Mouse (Mus musculus): ENCODE measurements around the gene Lrrc57. TPM values are rescaled to one million over a fixed set of nuclear protein-coding genes. Genes with fewer than 3 reads are reported as not detected.
A peak's percentile ranks its signal among the peaks of the same experiment; 100 is the strongest.
"Not testable (repeated sequence)": the region's sequence is repeated elsewhere in the genome, so short reads cannot be mapped to it uniquely, and the experiment has no call there.

Lrrc57 gene
- total RNA-seq, 2 experiments from 2014 or later, result 32.3 to 34.4 TPM

GRCm38 (mm10) chr2:120599506-120599905, 9.8 kb downstream of the Lrrc57 start:
- DNase-seq, result no peak

DNA sequence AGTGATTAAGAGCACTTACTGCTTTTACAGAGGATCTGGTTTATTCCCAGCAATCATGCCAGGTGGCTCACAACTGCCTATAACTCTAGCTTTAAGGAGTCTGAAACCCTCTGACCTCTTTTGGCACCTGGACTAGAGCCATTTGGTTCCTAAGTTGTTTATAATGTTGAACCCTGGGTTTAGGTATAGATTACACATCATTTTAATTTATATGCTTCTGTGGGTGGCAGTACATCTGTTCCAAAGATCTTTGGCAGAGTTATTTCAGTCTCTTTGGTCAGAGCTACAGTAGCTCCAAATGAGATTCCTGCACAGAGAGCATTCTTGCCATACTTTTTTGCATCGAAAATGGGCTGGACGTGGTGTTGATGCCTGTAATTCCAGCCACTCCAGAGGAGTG, 11.6 kb downstream of the Lrrc57 start:
- no peak for DNase-seq

DNA sequence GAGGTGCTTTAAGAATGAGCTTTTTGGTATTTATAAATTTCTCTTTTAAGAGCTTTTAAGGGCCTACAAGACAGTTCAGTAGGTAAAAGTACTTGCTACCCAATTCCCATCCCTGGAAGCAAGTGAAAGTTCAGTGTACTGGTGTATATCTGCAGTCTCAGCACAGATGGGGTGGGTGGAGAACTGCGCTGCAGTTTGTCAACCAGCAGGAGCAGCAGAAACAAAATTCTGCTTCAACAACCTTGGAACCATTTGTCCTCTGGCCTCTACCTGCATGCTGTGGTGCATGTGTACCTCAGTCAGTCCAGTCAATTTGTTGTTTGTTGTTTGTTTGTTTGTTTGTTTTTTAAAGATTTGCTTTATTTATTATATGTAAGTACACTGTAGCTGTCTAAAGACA, 17.1 kb downstream of the Lrrc57 start:
- DNase-seq, result no peak

GRCm38 (mm10) chr2:120589759-120590158, 19.6 kb downstream of the Lrrc57 start:
- peak in 1 of 2 experiments; percentile 15 for DNase-seq

GRCm38 (mm10) chr2:120578286-120578685, 31.0 kb downstream of the Lrrc57 start:
- no peak for DNase-seq

GRCm38 (mm10) chr2:120577799-120578198, 31.5 kb downstream of the Lrrc57 start:
- DNase-seq, result no peak

GRCm38 (mm10) chr2:120575978-120576377, 33.3 kb downstream of the Lrrc57 start:
- no peak for DNase-seq

DNA sequence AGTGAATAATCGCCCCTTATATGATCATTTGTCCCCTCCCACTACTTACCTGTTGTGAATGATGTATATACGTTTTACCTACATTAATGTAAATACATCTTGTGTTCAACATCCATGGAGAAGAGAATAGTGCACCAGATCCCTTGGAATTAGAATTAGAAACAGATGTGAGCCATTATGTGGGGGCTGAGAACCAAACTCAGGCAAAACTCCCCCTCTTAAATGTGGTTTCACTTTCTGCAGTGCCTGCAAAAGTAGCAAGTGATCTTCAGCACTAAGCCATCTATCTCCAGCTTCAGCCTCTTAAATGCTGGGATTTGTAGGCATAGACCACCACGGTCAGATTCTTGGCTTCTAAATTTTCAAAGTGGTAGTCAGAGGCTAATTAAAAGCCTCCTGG, 34.2 kb downstream of the Lrrc57 start:
- no peak for DNase-seq

DNA sequence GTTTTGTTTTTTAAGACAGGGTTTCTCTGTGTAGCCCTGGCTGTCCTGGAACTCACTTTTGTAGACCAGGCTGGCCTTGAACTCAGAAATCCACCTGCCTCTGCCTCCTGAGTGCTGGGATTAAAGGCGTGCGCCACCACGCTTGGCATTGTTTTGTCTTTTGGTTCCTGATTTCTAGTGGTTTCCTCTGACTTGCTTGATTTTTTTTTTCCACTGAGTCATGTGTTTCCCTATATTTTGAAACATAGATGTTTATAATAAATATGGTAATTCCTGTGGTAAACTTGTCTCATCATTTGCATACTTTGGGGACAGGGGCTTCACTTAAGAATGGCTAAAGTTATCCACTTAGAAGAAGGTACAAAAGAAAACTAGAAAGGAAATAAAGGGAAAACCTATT, 37.2 kb downstream of the Lrrc57 start:
- DNase-seq, result not testable (repeated sequence)

- DNase-seq, result no peak
Measured at GRCm38 (mm10) chr2:120571081-120571480, 38.2 kb downstream of the Lrrc57 start.

DNA sequence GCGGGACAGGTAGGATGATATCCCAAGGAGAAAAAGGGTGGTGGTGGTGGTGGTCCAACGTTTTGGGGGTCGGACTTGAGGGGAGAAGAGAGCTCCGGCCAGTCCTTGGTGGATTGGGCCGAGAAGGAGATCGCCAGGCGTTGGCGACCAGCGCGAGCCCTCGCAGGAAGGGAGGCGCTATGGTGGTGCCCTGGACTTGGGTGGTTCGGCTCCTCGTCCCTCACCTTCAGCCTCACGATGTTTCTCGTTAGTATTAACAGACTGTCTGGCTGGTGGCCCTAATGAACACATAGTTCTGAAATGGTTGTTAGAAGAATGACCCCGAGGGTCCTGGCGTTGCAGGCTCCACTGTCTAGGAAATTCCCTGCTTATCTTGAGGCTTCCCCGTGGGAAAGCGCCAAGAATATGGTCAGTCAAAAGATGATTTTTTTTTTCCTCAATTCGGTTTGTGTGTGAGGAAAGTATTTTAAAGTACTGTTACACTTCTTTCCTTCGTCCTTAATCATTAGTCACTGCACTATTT, 41.5 kb downstream of the Lrrc57 start:
- DNase-seq, result no peak

GRCm38 (mm10) chr2:120566886-120567797, 42.2 kb downstream of the Lrrc57 start, which contains the start of gene Snap23:
TSS of gene Snap23 (plus strand) at chr2:120567671.
- peak; percentile 94 to 95 for DNase-seq

- DNase-seq, result no peak
Measured at GRCm38 (mm10) chr2:120565363-120565762, 44.0 kb downstream of the Lrrc57 start.

DNA sequence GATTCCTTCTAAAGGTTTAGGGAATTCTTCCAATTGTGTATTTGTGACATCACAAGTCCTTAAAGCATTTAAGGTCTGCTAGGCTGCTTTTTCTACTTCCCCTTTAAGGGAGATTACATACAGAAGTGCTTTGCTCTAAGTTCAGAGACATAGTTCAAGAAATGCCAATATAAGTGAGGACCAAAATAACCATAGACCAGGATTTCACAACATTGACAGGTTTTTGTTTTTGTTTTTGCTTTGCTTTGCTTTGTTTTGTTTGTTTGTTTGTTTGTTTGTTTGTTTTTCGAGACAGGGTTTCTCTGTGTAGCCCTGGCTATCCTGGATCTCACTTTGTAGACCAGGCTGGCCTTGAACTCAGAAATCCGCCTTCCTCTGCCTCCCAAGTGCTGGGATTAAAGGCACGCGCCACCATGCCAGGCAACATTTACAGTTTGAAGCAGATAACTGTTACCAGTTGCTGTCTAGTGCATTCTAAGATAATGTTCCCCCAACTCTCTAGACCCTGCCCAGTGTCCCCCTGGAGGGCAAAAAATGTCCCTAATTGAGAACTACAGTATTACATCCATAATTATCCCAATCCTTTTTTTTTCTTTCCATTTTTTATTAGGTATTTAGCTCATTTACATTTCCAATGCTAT, 44.7 kb downstream of the Lrrc57 start:
- not testable (repeated sequence) for DNase-seq

DNA sequence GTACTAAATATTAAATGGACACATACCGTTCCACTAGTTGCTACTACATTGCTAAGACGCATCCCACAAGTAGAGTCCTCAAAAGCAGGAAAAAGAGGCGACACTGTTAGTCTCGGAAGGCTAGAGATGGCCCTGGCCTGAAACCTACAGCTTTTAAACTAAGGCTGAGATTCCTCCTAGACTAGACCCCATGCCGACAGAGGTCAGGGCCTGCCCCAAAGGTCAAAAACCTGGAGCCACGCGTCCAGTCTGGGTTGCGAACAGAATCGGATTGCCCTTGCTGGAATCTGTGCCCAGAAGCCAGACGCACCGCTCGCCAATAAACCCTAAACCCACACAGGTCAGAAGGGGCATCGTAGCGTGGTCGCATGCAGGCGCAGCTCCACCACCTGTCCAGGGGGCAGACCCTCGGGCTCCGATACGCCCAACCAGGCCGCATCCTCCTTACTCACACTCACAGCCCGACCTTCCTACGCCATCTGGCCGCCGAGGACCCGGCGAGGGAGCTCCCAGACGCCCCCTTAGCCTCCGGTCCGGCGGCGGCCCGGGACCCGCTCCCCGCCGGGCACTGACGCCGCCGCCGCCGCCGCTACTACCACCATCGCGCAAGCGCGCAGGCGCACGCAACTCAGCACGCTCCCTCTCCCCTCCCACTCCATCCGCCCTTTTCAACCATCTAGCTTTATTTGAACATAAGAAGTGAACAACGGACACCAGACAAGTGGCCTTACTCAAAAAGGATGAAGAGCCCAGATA, 45.9 kb downstream of the Lrrc57 start, which contains the start of gene Zfp106:
TSS of gene Zfp106 (minus strand) at position 609 of the 756 bp plus-strand sequence.
- peak; percentile 86 to 91 for DNase-seq

DNA sequence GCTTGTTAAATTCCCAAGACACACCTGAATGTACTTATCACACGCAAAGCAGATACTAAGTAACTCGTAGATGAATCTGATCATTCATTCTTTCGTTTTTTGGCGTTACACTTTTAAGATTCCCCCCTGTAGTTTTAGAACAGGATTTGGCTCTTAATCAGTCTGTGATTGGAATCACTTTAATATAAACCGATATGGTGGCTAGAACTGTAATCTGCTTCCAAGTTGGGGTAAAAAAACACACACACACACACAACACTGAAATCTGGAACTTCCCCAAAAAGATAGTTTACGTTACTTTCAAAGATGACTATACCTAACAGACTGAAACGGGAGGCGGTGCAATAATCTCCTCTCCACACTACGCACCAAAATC, 46.5 kb downstream of the Lrrc57 start:
- DNase-seq, result no peak

GRCm38 (mm10) chr2:120561524-120561923, 47.8 kb downstream of the Lrrc57 start:
- no peak for DNase-seq

GRCm38 (mm10) chr2:120558813-120559212, 50.5 kb downstream of the Lrrc57 start:
- DNase-seq, result no peak

DNA sequence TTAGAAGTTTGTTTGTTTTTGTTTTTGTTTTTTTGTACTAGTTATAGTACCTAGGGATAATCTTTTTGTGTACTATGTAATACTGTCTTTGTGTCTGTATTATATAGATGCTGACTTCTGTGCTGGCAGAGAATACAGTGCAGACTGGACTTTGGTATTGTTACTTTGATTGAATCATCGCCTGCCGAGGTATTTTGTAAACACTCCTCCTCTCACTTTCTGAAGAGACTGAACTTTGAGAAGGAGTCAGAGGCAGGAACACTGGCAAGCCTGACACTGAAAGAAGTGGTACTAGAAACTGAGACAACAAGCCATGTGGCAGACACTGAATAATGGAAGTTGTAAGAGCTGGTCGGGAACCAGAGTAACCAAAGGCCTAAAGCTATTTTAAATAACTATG, 52.5 kb downstream of the Lrrc57 start:
- DNase-seq, result no peak
